Mouse (Mus musculus): ENCODE measurements around the gene Prr5l. TPM values are rescaled to one million over a fixed set of nuclear protein-coding genes. Genes with fewer than 3 reads are reported as not detected.

Gene Prr5l
- polyA plus RNA-seq, 2 experiments from 2014 or later = 0.78 to 1.2 TPM

DNA sequence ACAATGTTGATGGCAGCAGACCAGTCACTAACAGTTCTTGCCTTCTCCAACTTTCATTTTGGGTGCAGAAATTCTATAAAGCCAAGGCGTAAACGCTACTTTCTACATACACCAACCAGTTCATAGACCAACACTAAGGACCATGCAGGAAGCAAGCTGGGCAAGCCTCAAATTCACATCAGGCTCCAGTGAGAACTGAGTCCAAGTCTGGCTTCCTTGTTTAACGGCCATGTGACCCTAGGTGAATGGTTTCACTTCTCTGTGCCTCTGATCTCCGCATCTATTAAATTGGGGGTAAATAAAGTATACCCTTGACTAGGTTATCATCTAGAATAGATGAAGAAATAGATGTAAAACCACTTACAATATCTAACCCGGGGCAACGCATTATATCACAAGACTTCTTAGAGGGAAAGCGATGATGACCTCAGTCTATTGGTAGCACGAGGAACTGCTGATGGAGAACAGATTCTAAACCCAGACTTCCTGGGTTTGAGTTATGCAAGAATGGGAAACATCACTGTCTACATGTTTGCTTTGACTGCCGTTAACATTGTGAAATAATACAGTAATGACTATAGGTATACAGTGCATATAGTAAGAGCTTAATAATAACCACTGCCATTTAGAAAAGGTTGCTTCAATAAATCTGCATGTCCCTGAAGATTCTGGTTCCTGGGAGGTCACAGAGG, 1.2 kb downstream of the Prr5l start:
- no peak for ATAC-seq

DNA sequence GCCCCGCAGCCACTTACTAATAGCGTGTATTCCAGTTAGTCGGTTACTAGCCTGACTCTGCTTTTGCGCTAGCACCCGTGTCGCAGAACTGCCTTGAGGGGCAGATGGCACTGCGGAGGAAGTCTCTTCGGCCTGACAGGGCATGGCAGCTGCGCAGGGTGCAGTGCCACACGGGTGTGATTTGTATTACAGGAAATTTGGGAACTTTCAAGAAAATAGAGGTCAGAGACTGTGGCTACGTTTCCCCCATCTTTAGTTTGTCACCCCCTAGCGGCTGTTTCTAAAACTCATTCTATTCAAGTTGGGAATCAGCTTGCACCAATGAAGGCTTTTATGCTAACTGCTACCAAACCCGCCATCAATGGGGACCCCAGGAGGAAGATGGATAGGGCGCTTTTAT, 11.6 kb downstream of the Prr5l start:
- peak; percentile 72 for ATAC-seq

DNA sequence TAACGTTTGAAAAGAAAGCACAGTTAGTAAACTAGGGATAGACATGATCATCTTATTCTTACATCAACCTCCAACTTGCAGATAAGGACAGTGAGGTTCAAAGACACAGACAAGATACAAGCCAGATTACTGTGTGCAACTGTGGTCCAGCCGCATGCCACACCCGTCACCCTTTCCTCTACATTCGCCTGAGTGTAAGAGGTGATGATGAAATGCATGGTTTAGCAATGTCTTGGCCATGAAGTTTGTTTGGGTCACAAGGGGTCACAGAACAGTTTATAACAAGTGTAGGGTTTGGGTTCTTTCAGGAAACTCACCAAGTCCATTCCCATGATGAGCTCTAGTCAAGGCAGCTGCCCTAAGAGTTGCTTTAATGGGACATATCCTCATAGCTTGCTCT, 14.1 kb downstream of the Prr5l start:
- ATAC-seq = no peak

DNA sequence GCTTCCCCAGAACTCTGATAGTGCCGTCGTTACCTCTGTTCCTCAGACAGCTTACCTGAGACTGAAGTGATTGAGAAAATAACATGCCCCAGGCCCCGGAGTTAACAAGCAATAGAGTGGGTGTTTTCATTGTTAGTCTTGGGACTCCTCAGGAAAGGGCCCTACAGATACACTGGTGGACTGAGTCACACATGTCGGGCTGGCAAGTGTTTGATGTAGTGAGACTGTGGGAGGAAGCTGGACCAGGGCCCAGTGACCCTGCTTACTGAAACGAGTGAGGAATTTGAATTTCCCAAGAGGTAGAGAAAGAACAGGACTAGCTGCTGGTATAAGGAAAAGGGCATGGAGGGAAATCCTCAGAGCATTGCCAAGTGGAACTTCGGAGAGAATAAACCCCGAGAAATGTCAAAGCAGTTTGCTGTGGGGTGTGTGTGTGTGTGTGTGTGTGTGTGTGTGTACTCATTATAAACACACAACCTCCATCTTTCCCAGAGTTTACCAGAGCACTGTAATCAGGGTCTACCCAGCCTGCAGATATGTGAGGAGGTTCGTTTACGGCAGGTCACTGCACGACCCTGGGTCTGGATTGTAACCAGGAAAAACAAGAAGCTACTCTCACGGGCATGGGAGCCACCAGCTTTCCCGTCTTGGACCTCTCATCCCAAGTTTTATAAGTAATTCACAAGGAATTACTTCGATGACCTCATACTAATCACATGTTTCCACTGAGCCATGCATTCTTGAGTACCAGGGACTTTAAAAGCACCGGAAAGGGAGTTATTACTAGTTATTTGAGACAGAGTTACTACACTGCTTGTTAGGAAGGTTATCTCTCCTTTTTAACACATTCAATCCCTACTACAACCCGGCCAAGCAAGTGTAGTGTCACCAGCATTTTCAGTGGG, 20.4 kb downstream of the Prr5l start:
- ATAC-seq = no peak

DNA sequence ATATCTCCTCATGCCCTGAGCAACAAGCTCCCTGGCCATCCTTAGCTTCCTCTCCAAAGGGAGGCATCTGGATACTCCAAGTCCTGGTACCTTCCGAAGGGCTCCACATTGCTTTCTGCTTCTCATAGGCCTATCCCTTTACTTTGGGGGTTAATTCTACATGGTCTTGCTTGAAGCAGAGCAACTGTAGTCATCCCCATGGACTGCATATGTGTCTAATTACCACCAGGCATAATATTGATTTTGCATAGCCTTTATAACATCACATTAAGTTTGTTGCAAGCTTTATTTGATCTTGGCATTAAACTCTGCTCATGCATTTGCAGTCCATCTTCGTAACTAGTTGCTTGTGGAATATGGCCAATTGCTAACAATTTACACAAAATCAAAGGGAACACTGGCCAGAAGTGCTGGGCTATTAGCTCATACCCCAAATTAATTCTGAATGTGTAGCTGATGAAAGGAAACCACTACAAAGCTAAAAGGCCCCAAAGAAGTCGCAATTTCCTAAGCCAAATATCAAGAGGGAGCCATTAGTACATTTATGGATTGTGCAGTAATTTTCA, 21.8 kb downstream of the Prr5l start:
- no peak for ATAC-seq

DNA sequence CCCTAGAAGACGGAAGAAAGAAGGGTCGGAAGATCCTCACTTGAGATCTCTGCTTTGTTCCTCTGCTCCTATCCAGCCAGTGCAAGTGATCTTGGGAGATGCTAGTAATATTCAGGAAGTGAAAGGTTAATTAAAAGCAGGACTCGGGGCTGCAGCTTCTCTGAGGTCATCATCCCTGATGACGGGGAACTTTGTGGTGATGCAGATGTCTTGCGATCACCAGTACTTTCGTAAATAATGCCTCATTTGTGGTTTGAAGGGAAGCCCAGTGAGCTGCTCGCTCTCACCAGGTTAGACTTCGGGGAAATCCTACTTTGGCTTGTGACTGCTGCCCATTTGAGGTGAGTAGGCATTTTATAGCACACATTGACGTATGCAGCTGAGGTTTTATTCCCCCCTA, 26.7 kb downstream of the Prr5l start:
- no peak for ATAC-seq

DNA sequence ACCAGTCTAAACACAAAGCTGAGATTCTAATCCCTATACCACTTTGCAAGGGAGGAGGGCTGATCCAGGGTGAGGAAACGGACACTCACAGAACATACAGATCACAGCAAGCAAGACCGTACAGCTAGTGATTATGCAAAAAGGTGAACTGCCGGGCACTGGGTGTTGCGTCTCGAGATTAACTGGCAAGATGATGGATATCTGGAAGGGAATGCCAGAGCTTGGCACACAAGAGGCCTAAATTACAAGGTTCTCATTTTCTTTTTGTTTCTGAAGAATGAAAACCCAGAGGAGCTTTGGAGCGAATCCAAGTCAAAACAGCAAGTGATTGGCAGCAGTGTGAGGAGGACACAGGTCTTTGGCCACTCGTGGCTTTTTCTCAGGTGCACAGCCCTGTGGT, 28.0 kb downstream of the Prr5l start:
- no peak for ATAC-seq

DNA sequence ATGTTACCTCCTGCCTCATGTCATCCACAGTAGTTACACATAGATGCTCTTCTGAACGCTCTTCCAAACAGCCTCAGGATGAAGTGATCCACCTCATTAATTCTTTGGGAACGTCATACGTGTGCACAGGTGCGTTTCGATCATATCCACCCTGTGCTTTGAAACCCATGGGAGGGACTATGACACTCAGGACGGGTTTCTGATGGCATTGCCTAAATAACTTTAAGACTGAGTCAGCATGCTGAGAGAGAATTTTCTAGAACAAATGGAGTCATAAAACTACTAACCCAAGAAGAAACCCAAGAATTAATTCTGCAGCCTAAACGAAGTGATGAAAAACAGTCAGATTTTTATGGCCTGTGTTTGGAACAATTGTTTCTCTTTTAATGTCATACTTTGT, 40.1 kb downstream of the Prr5l start:
- ATAC-seq = no peak

DNA sequence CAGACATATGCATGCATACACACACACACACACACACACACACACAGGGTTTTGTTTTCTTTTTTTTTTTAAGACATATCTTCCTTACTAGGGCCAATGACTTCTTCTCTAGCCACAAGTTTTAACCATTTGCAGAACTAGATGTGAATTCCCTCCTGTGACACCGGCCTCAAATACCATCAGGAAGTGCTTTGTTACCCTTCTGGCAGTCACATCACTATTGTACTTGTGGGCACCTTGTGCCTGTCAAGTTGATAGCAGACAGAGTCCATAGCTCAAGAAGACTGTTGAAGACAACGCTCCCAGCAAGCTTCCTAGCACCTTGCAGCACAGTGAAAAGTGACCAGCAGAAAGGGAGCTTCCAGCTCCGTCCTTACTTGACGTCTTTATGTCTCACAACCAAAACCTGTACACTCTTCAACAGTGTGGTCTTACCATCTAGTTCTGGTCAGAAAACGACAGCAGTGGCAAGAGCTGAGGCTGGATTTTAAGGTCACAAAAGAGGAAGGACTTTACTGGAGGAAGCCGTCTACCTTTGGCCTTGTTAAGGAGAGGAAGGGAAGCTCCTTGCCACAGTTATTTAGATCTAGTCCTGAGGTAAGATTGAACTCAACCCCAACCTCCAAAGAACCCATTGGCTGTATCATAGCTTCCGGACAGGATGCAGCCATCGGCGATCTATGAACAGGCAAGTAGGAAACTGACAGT, 47.9 kb downstream of the Prr5l start:
- no peak for ATAC-seq

DNA sequence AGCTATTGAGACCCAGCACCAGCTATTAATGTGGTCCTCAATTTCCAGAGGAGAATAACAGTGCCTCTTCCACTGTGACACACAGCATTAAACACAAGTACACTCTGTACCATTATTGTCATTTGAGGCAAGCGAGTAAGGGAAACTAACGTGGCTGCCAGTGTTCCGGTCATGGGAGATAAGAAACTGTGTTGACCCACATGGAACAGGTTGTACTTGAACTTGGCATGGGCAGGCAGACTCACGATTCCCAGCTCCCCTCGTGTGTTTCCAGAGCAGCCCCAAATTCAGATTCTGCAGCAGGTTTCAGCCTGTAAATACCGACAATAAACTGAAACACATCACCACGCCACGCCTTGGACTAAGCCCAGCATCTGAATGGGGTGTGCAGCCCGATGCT, 50.5 kb downstream of the Prr5l start:
- no peak for ATAC-seq

DNA sequence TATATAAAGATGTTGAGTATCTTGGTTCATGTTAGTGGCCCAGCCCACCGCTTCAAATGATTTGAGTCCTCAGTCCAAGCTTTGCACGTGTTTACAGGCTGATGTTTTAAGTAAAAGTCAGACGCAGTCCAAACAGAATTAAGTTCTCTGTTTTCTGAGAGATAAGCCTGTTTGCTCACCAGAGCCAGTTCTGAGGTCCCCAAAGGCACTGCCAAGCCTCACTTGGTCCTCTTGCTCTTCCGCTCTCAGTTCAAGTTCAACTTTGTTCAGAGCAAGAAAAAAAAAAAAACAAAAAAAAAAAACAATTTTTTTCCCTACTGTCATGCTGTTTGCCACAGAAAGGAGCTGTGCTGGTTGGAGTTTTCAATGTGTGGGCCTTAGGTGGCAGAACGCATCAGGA, 51.0 kb downstream of the Prr5l start:
- ATAC-seq = no peak

DNA sequence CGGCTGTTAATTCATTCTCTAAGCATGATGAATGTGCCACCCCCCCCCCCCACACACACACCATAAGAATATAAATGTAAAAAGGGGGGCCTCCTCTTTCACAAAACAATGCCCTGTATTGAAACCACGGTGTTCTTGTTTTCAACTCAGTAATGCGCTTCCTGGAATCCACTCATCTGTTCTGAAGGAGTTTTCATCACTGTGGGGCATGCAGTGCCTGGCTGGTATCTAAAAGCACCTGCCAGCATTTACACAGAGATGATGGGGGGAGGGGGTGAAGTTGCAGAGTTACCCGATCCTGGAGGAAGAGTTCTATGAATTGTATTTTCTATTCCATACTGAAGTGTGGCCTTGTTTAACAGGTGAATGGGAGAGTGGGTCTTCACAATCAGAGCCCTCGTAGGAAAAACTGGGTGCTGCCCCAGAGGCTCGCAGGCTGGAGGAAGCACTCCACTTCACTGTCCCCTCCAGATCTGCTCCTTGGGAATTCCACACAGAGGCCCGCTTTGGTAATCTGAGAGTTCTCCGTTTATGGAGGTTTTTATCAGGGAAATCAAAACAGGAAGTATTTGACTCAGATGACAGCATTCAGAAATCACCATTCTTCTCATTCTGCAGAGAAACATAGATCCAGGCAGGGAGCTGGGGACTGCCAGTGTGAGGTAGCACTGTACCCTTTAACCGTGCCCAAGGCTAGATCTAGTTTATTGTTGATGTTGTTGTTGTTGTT, 52.5 kb downstream of the Prr5l start:
- no peak for ATAC-seq

DNA sequence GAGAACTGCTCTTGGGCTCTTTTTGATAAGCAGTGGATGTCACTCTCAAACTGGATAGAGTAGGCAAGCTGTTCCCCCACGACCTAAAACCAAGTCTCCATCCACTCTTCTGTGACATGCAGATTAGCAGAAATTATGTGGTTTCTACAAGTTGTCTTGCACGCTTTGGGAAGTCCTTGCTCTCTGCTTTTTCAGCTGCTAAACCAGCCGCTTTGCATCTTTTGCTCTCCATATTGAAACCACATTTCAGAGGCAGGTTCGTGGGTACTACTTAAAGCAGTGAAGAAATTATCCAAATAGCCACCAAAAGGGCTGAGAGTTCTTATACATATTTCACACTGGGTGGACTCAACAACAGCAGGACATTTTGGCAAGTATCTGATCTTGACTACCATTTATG, 53.8 kb downstream of the Prr5l start:
- no peak for ATAC-seq

DNA sequence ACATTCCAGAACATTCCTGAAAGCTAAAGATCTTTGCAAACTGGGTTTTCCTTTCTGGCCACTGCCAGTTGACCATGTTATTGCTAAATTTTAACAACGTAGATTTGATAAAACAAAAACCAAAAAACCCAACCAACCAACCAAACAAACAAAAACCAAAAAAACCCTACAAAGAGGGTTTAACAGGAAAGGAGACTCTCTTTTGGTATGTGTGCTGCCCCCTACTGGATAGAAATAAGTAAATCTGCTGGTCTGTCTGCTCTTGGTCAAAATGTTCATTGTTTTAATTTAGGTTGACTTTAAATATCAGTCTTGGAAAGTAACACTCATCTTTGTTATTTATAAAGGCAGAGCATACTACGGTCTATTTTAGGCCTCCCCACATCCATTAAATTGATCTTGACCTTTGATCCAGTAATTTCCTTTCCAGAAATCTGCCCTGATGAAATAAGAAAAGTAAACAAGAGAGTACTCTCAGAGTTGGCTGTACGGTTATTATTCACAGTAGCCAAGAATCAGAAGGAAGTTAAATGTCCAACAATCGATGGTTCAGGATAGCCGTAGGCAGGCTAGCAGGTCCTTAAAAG, 54.7 kb downstream of the Prr5l start:
- ATAC-seq = peak; percentile 60

DNA sequence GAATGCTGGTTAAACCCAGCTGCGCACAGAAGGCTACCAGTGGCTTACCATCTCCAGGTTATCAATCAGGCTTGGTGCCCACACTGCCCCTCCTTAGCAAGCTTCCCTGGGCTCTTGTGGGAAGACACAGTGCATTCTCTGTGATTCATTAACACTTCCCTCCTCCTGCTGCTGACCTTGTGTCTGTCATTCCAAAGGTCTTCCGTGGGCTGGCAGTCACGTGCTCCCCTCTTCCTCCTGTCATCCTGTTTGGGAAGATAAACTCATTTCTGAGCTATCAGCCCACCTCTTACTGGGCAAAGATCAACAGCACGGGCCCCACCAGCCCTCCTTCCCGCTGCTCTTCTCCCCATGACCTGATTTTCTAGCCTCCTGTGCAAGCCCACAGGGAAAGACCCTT, 55.2 kb downstream of the Prr5l start:
- ATAC-seq = no peak

DNA sequence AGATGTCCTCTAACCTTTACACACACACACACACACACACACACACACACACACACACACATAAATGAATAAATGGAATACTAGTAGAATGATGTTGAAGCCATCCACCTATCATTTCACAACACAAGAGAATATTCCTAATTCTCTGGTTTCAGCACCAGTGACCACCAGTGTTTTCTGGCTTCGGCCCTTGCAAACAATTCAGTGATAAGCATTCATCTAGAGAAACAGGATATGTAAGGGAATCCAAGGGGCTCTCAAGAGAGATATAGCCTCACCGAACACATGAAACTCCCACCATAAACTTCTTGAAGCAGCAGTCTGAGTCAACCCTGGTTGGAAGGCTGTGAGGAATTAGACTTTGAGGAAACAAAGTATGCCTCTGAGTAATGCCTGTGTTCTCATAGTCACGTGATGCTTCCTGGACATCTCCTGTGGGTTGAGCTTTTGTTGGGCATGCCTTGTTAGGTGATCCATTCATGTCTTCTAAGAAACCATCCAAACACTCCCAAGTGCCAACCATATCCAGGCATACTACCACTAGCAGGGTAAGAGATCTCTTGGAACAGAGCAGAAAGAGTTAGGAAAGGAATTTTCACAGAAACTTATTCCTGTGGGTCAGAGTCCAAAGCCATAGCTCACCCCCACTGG, 55.8 kb downstream of the Prr5l start:
- no peak for ATAC-seq

DNA sequence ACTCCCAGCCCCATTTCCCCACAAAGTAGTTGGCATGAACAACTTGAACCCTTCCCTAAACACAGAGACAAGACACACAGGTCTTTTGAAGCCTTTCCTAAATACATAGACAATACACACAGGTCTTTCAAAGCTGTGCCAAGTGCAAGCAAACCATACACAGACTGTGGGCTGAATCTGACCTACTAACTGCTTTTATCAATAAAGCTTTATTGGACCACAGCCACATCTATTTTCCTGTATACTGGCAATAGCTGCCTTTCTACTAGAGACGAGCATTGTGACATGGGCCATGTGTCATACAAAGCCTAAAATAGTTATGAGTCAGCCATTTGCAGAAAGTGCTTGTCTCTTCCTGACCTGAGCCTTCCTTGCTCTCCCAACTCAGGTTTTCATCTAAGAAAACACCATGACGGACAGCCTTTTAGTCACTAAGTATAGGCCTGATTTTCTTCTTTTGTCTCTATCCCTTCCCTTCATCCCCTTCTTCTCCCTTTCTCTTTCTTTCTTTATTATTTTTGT, 56.6 kb downstream of the Prr5l start:
- no peak for ATAC-seq

DNA sequence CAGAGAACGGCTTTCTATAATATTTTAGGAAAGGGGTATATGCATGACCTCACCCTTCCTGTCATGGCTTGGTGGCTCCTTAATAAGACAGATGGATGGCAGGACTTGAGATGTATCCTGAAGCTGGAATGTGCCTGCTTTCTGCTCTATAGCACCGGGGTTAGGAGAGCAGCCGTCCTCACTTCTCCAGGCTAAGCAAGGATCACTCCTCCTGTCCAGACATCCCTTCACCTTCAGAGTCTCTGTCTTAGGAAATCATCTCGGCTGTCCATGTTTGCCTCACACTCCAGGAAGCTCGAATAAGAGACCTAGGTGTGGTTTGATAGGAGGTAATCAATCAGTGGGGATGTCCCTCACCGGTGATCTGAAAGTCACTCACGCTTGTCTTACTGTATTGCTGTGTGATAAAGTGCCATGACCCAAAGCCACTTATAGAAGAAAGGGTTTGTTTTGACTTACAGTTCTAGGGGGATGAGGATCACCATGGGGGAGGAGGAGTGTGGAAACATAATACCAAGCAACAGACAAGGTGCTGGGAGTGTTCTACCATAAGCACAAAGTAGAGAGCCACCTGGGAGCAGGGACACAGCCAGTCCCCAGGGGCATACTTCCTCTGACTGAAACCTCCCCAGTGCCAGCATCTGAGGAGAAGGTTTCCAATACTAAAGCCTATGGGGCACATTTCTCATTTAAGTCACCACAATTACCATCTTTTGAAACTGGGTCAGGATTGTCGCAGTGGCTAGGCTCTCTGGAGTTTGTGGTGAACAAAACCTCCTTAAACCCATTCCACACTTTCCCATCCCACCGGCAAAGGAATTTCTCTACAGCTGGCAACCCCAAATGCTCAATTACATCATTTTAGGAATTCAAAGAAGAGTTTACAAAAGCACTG, 57.4 kb downstream of the Prr5l start:
- ATAC-seq = no peak

DNA sequence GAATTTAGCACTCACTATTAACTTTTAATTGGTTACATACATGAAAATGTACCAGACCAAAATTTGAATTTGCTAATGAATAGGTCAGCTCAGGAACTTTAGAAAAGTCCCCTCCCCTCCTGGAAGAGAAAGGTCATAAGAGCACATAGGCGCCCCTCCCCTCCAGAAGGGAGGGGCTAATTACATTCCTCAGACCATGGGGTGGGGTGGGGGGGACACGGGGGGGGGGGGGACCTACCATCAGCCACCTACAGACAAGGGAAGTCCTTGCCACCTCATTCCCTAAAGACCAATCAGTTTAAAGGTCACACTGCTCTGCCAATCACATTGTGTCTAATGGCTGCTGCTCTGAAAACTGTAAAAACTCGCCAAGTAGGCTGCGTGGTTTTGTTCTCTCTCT, 59.0 kb downstream of the Prr5l start:
- ATAC-seq = no peak

DNA sequence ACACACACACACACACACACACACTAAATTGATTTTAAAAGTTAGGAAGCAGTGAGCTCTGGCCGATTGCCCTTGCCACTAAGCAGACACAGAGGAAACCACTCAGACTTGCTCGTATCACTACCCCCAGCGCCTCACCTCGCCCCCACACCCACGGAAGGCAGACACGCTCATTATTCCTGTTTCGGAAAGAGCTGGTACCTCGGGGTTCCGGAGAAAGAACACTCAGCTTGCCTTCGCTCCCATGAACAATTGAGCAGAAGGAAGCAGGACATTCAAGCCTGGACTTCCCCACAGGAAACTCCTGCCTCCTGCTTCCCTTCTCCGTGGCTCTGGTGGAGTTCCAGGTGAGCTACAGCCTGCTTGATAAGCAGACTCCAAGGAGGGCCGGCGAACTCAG, 60.0 kb downstream of the Prr5l start:
- peak; percentile 53 for ATAC-seq

Measured in activated CD4-positive, CD25-positive, alpha-beta regulatory T cell, adult 4 months (primary cell).